Mouse (Mus musculus) heart, embryonic 14.5 days (tissue): ENCODE results near the gene R3hcc1l. TPM values are rescaled to one million over a fixed set of nuclear protein-coding genes. Genes with fewer than 3 reads are reported as not detected.

Source experiments
- ATAC-seq: fragments of 200-750 bp; cut with Nextera tagmentation; 2 replicates; pipeline ENCODE4 v1.8.0; 2017; ENCODE audit warnings: low read depth, moderate TSS enrichment; ENCODE audit not compliant: insufficient number of reproducible peaks, insufficient read depth, low FRiP score
- H3K27ac ChIP-seq, 2 experiments: fragments of 200-500 bp in 1 of 2; fragments of 300-500 bp in 1 of 2; sonication (generic) in 1 of 2; replicated peaks in 1 of 2; 2 replicates each; pipeline ENCODE4 v1.5.1; 2012 to 2014; ENCODE audit warnings: low read depth in 2 of 2, low read length in 2 of 2, control low read depth in 1 of 2, mild to moderate bottlenecking in 1 of 2, mixed read lengths in 1 of 2; ENCODE audit not compliant: control insufficient read depth in 1 of 2, insufficient read depth in 1 of 2
- H3K27me3 ChIP-seq: fragments of 300-500 bp; sonication (generic); 2 replicates; pipeline ENCODE4 v1.6.1; 2014; ENCODE audit warnings: mild to moderate bottlenecking, low read length, control low read depth; ENCODE audit not compliant: control insufficient read depth, insufficient read depth
- H3K36me3 ChIP-seq: fragments of 300-500 bp; sonication (generic); 2 replicates; pipeline ENCODE4 v1.6.1; 2014; ENCODE audit warnings: mild to moderate bottlenecking, control low read depth, low read length, mixed read lengths; ENCODE audit not compliant: control insufficient read depth, insufficient read depth
- H3K4me1 ChIP-seq, 2 experiments: fragments of 200-500 bp in 1 of 2; fragments of 300-500 bp in 1 of 2; sonication (generic) in 1 of 2; 2 replicates each; pipeline ENCODE4 v1.6.1; 2012 to 2014; ENCODE audit warnings: low read length in 2 of 2, control low read depth in 1 of 2, mixed read lengths in 1 of 2; ENCODE audit not compliant: control insufficient read depth in 2 of 2, insufficient read depth in 2 of 2
- H3K4me2 ChIP-seq: fragments of 300-500 bp; sonication (generic); 2 replicates; pipeline ENCODE4 v1.6.1; 2014; ENCODE audit warnings: mild to moderate bottlenecking, low read length
- H3K4me3 ChIP-seq, 2 experiments: fragments of 200-500 bp in 1 of 2; fragments of 300-500 bp in 1 of 2; sonication (generic) in 1 of 2; 2 replicates each; pipeline ENCODE4 v1.5.1; 2012 to 2014; ENCODE audit warnings: low read length in 2 of 2, mild to moderate bottlenecking in 2 of 2, control low read depth in 1 of 2, low read depth in 1 of 2, moderate library complexity in 1 of 2; ENCODE audit not compliant: control insufficient read depth in 1 of 2, insufficient read depth in 1 of 2
- H3K9ac ChIP-seq: fragments of 300-500 bp; sonication (generic); 2 replicates; pipeline ENCODE4 v1.6.1; 2014; ENCODE audit warnings: mild to moderate bottlenecking, low read length
- H3K9me3 ChIP-seq: fragments of 300-500 bp; sonication (generic); 2 replicates; pipeline ENCODE4 v1.6.1; 2016; ENCODE audit warnings: low read length, control low read depth; ENCODE audit not compliant: control insufficient read depth
- WGBS: fragments of 180-500 bp; shearing (Covaris S2); extraction: QIAGEN DNeasy Blood & Tissue Kit; methylation state at CpG from one replicate; pipeline ENCODE4 v1.1.7; 2014; 5-methylcytosine and 5-hydroxymethylcytosine counted together
- polyA plus RNA-seq: library from polyadenylated mRNA; unstranded; fragments of >200 nt; fragmentation: Nextera tagmentation; extraction: Ambion mirVana; gene quantifications from 2 replicates; pipeline ENCODE4 v1.2.1, GENCODE M21; 2014

R3hcc1l gene
- polyA plus RNA-seq, 1 experiment from 2014 or later: 15.0 TPM

GRCm38 (mm10) chr19:42638604-42639481, 120.3 kb downstream of the R3hcc1l start:
- Histone ChIP-seq H3K4me1 (no peaks in the 10 kb centered on the region), H3K9ac (no peak overlapping the region), H3K4me2 (no peak overlapping the region), H3K36me3 (no peaks in the 10 kb centered on the region), H3K27me3 (no peaks in the 10 kb centered on the region; the same call in 1 of the 2 replicates), H3K9me3 (no peaks in the 10 kb centered on the region), H3K4me3 (no peak overlapping the region), H3K27ac (no peak overlapping the region)
- WGBS: 45% methylated on average over 8 of the region's 8 CpGs
- ATAC-seq: no peak

DNA sequence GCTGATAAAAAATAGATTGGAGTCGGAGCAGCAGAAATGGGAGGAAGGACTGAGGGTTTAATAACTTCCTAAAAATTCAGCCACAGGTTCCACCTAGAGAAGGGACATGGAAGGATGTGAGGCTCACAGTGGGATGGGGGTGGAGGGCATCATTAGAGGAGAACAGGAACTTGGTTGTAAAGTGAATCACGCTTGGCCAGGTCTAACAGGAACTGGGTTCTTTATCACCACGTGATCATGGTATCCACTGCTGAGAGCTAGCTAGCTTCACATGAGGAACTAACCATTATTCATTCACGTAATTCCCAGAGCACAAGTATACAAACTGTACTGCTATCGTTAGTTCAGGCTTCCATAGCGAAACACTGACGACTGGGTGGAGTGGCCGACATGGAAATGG, 121.0 kb downstream of the R3hcc1l start:
- Histone ChIP-seq H3K36me3 (no peaks in the 10 kb centered on the region), H3K4me3 (no peak overlapping the region), H3K27ac (no peak overlapping the region), H3K27me3 (no peaks in the 10 kb centered on the region; the same call in 1 of the 2 replicates), H3K4me1 (no peaks in the 10 kb centered on the region), H3K9ac (no peak overlapping the region), H3K9me3 (no peaks in the 10 kb centered on the region), H3K4me2 (no peak overlapping the region)
- WGBS: 60% methylated on average over 8 of the region's 8 CpGs
- ATAC-seq: no peak

GRCm38 (mm10) chr19:42640211-42640610, 121.7 kb downstream of the R3hcc1l start:
- H3K9ac ChIP-seq: no peak overlapping the region
- 72% methylated on average over 9 of the region's 9 CpGs for WGBS
- H3K27ac ChIP-seq: no peak overlapping the region
- no peaks in the 10 kb centered on the region for H3K9me3 ChIP-seq
- H3K4me1 ChIP-seq: no peaks in the 10 kb centered on the region
- H3K4me2 ChIP-seq: no peak overlapping the region
- ATAC-seq: no peak
- no peaks in the 10 kb centered on the region for H3K27me3 ChIP-seq
- no peaks in the 10 kb centered on the region for H3K36me3 ChIP-seq
- H3K4me3 ChIP-seq: no peak overlapping the region

Other genes with a start within 250 kb of the R3hcc1l start
- gene Crtac1, start 87.0 kb upstream of the R3hcc1l start, polyA plus RNA-seq: 0.80 and 1.1 TPM in 2 replicates
- gene Loxl4, start 94.1 kb downstream of the R3hcc1l start, polyA plus RNA-seq: 0.15 and 0.16 TPM in 2 replicates
- 4.4 and 4.7 TPM in 2 replicates for gene Pyroxd2, start 234.0 kb downstream of the R3hcc1l start, polyA plus RNA-seq